Mouse (Mus musculus) spleen, adult 2 months (tissue): Measurements from ENCODE around the gene 4933427D14Rik.

ENCODE experiments used
- CTCF ChIP-seq: fragments of 200-500 bp; IDR thresholded peaks from 2 replicates; pipeline ENCODE4 v1.5.1; 2011; ENCODE audit warnings: mild to moderate bottlenecking, inconsistent platforms; ENCODE audit not compliant: insufficient read depth, insufficient read length, insufficient replicate concordance; ENCODE audit errors: extremely low read depth
- POLR2A ChIP-seq: fragments of 200-500 bp; IDR thresholded peaks from 2 replicates; pipeline ENCODE4 v1.6.1; 2011; ENCODE audit warnings: low read depth, low read length, inconsistent platforms

DNA sequence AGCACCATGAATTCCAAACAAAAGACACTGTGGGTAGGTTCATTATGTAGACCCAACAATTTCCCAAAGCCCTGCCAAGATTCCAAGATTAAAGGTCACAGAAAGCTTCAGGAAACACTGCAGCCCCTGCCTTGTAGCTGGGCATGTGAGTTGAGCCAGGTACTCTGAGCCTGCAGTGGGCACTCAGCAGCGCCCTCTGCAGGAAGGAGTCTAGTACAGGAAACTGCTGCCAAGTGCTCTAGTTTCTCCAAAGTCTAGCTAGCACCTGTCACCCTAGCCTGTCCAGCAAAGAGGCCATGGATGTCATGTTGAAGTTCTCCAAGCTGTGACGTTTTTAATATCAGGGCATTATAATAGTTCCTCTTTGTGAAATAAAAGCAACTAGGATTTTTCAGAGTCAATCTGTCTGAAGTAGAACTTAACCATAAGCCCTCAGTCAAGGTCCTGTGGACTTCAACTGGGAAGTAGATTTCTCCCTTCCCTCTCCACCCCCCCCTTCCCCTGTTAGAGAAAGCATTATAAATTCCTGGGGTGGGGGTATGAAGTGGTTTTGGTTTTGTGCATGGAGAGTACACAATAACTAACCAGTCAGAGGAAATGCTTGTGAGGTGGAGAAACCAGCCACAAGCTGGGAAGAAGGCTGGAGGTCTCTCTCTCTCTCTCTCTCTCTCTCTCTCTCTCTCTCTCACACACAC lies 61.9 kb downstream of the 4933427D14Rik start:
- TF ChIP-seq CTCF (no peak), POLR2A (no peak)
